Mouse (Mus musculus): ENCODE data around the gene Cbr4.

- TF ChIP-seq CTCF (IDR thresholded peaks at IDR 0.05) (peak; percentile 47), EP300 (IDR thresholded peaks at IDR 0.05) (no peak)
Observed at GRCm38 (mm10) chr8:61531944-61532795, 44.6 kb downstream of the Cbr4 start.

Data from lung, postnatal 0 days (tissue).